Mouse (Mus musculus) cortical plate, adult 2 months (tissue): ENCODE data around the gene Dyrk1a.

ENCODE experiments used
- CTCF ChIP-seq: fragments of 200-500 bp; IDR thresholded peaks from 2 replicates; pipeline ENCODE4 v1.5.1; 2011; ENCODE audit warnings: mild to moderate bottlenecking, control low read depth, low read length; ENCODE audit not compliant: insufficient read depth; ENCODE audit errors: extremely low read depth
- POLR2A ChIP-seq: fragments of 200-500 bp; IDR thresholded peaks from 2 replicates; pipeline ENCODE4 v1.6.1; 2011; ENCODE audit warnings: mild to moderate bottlenecking, low read length, control low read depth; ENCODE audit not compliant: insufficient read depth; ENCODE audit errors: extremely low read depth

- TF ChIP-seq CTCF = no peak
- TF ChIP-seq POLR2A = no peak
These were observed 159.4 kb downstream of the Dyrk1a start for GRCm38 (mm10) chr16:94729236-94729635.
